Mouse (Mus musculus) limb, embryonic 11.5 days (tissue): ENCODE measurements around the gene Sirt3. TPM values are rescaled to one million over a fixed set of nuclear protein-coding genes. Genes with fewer than 3 reads are reported as not detected.

Experiments
- ATAC-seq: fragments of 200-750 bp; cut with Nextera tagmentation; 2 replicates; pipeline ENCODE4 v1.8.0; 2017; ENCODE audit warnings: low read depth; ENCODE audit not compliant: insufficient number of reproducible peaks, low FRiP score, low TSS enrichment
- DNase-seq: peaks from one replicate; pipeline ENCODE4 v3.0.0-alpha.2; 2015; ENCODE audit warnings: low spot score
- H3K27ac ChIP-seq: fragments of 300-500 bp; sonication (generic); replicated peaks from 2 replicates; pipeline ENCODE4 v1.5.1; 2014; ENCODE audit warnings: low read depth, mild to moderate bottlenecking, low read length
- H3K27me3 ChIP-seq: fragments of 300-500 bp; sonication (generic); 2 replicates; pipeline ENCODE4 v1.6.1; 2014; ENCODE audit warnings: mild to moderate bottlenecking, low read length, mixed read lengths; ENCODE audit not compliant: control insufficient read depth, insufficient read depth
- H3K36me3 ChIP-seq: fragments of 300-500 bp; sonication (generic); 2 replicates; pipeline ENCODE4 v1.6.1; 2014; ENCODE audit warnings: mild to moderate bottlenecking, low read length, moderate library complexity, mixed read lengths; ENCODE audit not compliant: control insufficient read depth, insufficient read depth
- H3K4me1 ChIP-seq: fragments of 300-500 bp; sonication (generic); 2 replicates; pipeline ENCODE4 v1.6.1; 2014; ENCODE audit warnings: low read length, mixed read lengths; ENCODE audit not compliant: control insufficient read depth, insufficient read depth
- H3K4me2 ChIP-seq: fragments of 300-500 bp; sonication (generic); 2 replicates; pipeline ENCODE4 v1.6.1; 2014; ENCODE audit warnings: low read depth, mild to moderate bottlenecking, moderate library complexity; ENCODE audit not compliant: severe bottlenecking
- H3K4me3 ChIP-seq: fragments of 300-500 bp; sonication (generic); 2 replicates; pipeline ENCODE4 v1.5.1; 2014; ENCODE audit warnings: low read depth, low read length
- H3K9ac ChIP-seq: fragments of 300-500 bp; sonication (generic); 2 replicates; pipeline ENCODE4 v1.6.1; 2014; ENCODE audit warnings: mild to moderate bottlenecking, low read length
- H3K9me3 ChIP-seq: fragments of 300-500 bp; sonication (generic); 2 replicates; pipeline ENCODE4 v1.6.1; 2016; ENCODE audit warnings: low read length; ENCODE audit not compliant: control insufficient read depth
- WGBS: fragments of 180-500 bp; shearing (Covaris S2); extraction: QIAGEN DNeasy Blood & Tissue Kit; methylation state at CpG from one replicate; pipeline ENCODE4 v1.1.7; 2014; 5-methylcytosine and 5-hydroxymethylcytosine counted together
- polyA plus RNA-seq: library from polyadenylated mRNA; unstranded; fragments of >200 nt; fragmentation: Nextera tagmentation; extraction: Ambion mirVana; gene quantifications from 2 replicates; pipeline ENCODE4 v1.2.1, GENCODE M21; 2014

Gene Sirt3
- polyA plus RNA-seq, 1 experiment from 2014 or later = 23.2 TPM

- H3K9ac ChIP-seq = no peak overlapping the region
- H3K9me3 ChIP-seq = no peaks in the 10 kb centered on the region
- DNase-seq = no peak
- no peak overlapping the region for H3K4me2 ChIP-seq
- H3K4me3 ChIP-seq = no peak overlapping the region
- no peak for ATAC-seq
- 97% methylated on average over 4 of the region's 4 CpGs for WGBS
- H3K27me3 ChIP-seq = no peaks in the 10 kb centered on the region
- H3K36me3 ChIP-seq = peaks cover 12% of the 10 kb centered on the region; the same call in 1 of the 2 replicates
- peaks cover 5% of the 10 kb centered on the region for H3K4me1 ChIP-seq
- no peak overlapping the region for H3K27ac ChIP-seq
Observed at GRCm38 (mm10) chr7:140851916-140852315, 30.2 kb downstream of the Sirt3 start.

GRCm38 (mm10) chr7:140848591-140848990 lies 33.5 kb downstream of the Sirt3 start:
- 90% methylated on average over 10 of the region's 10 CpGs for WGBS

DNA sequence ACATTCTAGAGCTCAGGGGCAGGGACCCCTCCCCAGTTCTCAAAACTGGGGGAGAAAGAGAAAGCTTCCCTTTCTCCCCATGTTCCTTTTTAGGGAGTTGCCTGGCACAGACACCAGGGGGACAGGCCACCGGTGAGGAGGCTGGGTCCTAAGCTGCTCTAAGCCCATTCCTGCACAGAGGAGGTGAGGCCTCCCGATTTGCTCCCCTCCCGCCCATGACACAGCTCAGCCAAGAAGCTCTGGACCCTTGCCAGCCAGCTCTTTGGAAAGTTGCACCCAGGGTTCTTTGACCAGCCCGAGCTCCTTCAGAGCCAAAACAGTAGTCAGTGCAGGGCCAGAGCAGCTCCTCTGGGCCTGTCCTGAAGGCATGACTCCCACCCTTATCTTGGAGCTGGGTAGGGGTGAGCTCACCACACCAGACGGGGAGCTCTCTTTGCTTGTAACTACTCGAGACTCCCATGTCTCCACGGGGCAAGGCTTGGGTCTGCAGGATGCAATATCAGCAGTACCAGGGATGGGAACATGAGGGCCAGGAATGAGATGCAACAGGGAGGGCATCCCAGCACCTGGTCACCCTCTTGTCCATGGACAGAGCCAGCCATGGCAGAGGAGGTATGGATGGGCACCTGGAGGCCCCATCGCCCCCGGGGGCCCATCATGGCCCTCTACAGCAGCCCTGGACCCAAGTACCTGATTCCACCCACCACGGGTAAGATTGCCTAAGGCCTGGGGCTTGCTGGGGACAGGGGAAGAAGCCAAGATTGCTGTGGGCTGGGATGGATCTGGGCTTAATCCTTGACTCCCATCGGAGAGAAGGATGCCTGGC lies 34.1 kb downstream of the Sirt3 start, which contains the start of gene Odf3:
Gene Odf3, plus strand, starts transcription at position 51 of the 826 bp plus-strand sequence.
- no peak within 1 kb of the TSS for H3K9ac ChIP-seq
- no peak within 1 kb of the TSS for H3K27ac ChIP-seq
- no peaks in the 10 kb centered on the region for H3K4me1 ChIP-seq
- no peak within 1 kb of the TSS for H3K4me2 ChIP-seq
- no peak for ATAC-seq
- H3K27me3 ChIP-seq = no peaks in the 10 kb centered on the region
- DNase-seq = no peak
- peaks cover 8% of the 10 kb centered on the region; the same call in 1 of the 2 replicates for H3K36me3 ChIP-seq
- WGBS = 75% methylated on average over 11 of the region's 11 CpGs
- no peaks in the 10 kb centered on the region for H3K9me3 ChIP-seq
- no peak within 1 kb of the TSS for H3K4me3 ChIP-seq

More at GRCm38 (mm10) chr7:140848591-140848990, 33.5 kb downstream of the Sirt3 start:
- DNase-seq = no peak
- Histone ChIP-seq H3K9ac (no peak overlapping the region), H3K4me1 (no peaks in the 10 kb centered on the region), H3K27me3 (no peaks in the 10 kb centered on the region), H3K9me3 (no peaks in the 10 kb centered on the region), H3K4me2 (no peak overlapping the region), H3K4me3 (no peak overlapping the region), H3K27ac (no peak overlapping the region), H3K36me3 (peaks cover 8% of the 10 kb centered on the region; the same call in 1 of the 2 replicates)
- no peak for ATAC-seq

DNA sequence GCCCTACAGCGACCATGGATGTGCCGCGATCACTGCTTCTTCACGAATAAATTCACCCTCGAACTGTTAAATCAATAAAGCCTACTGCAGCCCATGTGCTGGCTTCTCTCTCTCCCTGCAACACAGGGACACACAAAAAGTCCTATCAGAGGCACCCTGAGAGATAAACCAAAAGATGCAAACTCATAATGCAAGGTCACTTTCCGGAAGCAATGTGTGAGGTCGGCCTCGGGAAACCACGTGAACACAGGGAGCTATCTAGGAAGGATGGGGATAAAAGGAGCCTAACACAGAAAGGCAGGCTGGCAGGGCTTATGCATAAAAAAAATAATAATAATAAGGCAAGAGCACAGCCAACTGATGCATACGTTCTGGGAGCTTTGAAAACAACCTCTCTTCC lies 35.4 kb downstream of the Sirt3 start:
- ATAC-seq (no peak), DNase-seq (no peak)
- peaks cover 2% of the 10 kb centered on the region; the same call in 1 of the 2 replicates for H3K36me3 ChIP-seq
- H3K9ac ChIP-seq = no peak overlapping the region
- no peak overlapping the region for H3K4me2 ChIP-seq
- H3K27me3 ChIP-seq = no peaks in the 10 kb centered on the region
- no peaks in the 10 kb centered on the region for H3K9me3 ChIP-seq
- WGBS = 85% methylated on average over 10 of the region's 10 CpGs
- H3K27ac ChIP-seq = no peak overlapping the region
- H3K4me1 ChIP-seq = no peaks in the 10 kb centered on the region
- H3K4me3 ChIP-seq = no peak overlapping the region

DNA sequence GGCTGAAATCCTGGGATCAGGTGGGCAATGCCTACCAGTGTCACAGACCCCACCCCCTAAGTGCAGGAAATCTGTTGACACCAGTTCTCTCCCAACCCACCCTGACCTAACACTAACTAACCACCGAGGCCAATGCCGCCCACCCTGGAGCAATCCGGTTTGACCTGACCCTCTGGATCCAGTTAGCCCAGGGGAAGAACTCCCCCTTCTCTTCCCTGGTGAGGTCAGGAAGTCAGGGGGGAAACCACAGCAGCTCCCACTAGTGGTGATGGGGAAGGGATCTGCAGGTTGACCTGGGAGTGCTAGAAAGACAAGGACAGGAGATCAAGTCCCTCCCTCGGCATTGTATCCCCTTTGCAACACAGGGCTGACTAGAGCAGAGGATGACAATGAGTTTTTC lies 36.4 kb downstream of the Sirt3 start:
- Histone ChIP-seq H3K9me3 (no peaks in the 10 kb centered on the region), H3K27me3 (peaks cover 1% of the 10 kb centered on the region; the same call in 1 of the 2 replicates), H3K27ac (no peak overlapping the region), H3K4me3 (no peak overlapping the region), H3K36me3 (no peaks in the 10 kb centered on the region), H3K9ac (no peak overlapping the region), H3K4me1 (no peaks in the 10 kb centered on the region), H3K4me2 (no peak overlapping the region)
- ATAC-seq (0 out of 2 replicates have a peak, but pooled peaks have one; percentile 4), DNase-seq (no peak)
- WGBS = 55% methylated on average over 4 of the region's 4 CpGs

DNA sequence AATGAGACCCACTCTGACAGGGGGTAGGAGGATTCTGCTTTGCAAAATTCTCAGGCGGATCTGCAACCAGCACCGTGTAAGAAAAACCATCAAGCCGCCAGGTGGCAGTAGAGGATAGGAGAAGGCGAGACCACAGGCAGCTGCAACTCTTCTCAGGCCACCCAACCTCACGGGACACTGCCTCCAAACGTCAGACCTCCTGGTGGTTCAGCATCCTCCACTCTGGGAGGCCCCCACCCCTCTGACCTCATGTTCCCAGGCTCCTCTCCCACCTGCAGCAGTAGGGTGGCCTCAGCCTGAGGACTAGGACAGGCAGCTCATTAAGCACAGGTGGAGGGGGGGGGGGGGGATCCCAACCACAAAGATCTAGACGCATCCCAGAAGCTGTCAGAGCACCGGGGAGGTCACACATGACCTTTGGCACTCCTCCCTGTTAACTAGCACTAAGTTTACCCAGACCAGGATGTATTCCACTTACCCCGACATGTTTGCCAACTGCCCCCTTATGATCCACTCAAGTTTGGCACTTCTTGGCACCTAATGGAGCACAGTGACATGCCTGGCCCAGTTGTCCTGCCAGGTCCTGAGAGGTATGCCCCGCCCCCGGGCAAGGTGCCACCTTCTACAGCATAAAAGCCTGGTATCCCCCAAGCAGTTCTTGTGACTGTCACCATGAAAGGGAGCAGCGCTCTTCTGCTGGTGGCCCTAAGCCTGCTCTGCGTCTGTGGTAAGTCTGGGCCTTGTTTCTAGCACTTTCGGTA lies 37.0 kb downstream of the Sirt3 start, which contains the start of gene Scgb1c1:
Gene Scgb1c1, plus strand, starts transcription at position 643 of the 761 bp plus-strand sequence.
- peaks cover 5% of the 10 kb centered on the region; the same call in 1 of the 2 replicates for H3K27me3 ChIP-seq
- ATAC-seq (peak; percentile 73), DNase-seq (peak; percentile 95)
- no peaks in the 10 kb centered on the region for H3K36me3 ChIP-seq
- no peak within 1 kb of the TSS for H3K9ac ChIP-seq
- no peak within 1 kb of the TSS for H3K27ac ChIP-seq
- no peak within 1 kb of the TSS for H3K4me2 ChIP-seq
- no peak within 1 kb of the TSS for H3K4me3 ChIP-seq
- WGBS = 31% methylated on average over 14 of the region's 14 CpGs
- no peaks in the 10 kb centered on the region for H3K4me1 ChIP-seq
- H3K9me3 ChIP-seq = no peaks in the 10 kb centered on the region

DNA sequence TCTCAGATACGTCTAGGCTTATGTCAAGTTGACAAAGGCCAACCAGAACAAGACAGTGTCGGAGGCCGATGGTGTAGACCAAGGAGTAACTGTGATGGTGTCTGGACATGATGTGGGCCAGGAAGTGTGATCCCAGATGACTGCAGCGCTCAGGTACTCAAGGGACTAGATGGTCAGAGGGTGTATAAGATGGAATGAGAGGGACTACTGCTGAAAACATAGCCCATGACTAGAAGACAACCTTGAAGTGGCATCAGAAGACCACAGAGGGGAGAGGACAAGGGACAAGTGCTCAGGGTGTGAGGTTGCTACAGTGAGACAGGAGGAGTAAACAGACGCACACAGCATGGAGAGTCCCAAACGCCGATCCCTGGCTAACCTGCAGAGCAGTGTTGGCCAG lies 38.3 kb downstream of the Sirt3 start:
- DNase-seq (no peak), ATAC-seq (no peak)
- Histone ChIP-seq H3K9me3 (no peaks in the 10 kb centered on the region), H3K36me3 (no peaks in the 10 kb centered on the region), H3K27ac (no peak overlapping the region), H3K4me3 (no peak overlapping the region), H3K4me2 (no peak overlapping the region), H3K27me3 (peaks cover 5% of the 10 kb centered on the region; the same call in 1 of the 2 replicates), H3K9ac (no peak overlapping the region), H3K4me1 (no peaks in the 10 kb centered on the region)
- WGBS = 77% methylated on average over 7 of the region's 7 CpGs
